Comparison of ENCODE assay signal across 28 mouse cellular contexts in the genomic region with DNA sequence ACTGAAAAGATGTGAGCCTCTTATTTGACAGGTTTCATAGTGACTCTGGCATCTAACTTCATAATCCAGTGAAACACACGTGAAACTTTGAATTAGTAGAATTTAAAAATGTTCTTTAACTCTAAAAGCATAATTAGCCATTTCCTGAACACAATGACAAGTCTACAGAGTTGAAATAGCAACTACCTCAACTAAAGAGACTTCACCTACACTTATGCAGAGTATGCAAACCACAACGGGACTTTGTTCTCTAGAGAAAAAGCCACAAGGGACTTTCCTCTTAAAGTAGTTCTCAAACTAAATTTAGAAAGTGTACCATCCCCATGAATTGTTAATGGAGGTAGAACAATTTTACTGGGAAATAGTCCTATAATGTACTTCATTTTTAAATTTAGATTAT.
DNase-seq lines count a peak whose midpoint lies in the region; ATAC-seq lines count a peak whose summit lies in the region.
"Had no signal": no experiment of that assay in that cellular context is flagged by ENCODE, and none has a peak within 500 bp of the region (broad histone marks: within the 10 kb centered on the region; RNA-seq: fewer than 3 reads in every experiment).

No protein-coding gene starts in this region.

- no peaks in the 10 kb centered on the region for H3K36me3 ChIP-seq in kidney, embryonic 15.5 days
- H3K36me3 ChIP-seq: embryonic facial prominence, embryonic 12.5 days; embryonic facial prominence, embryonic 15.5 days; heart, embryonic 12.5 days; heart, embryonic 15.5 days; hindbrain, embryonic 10.5 days; hindbrain, embryonic 13.5 days had no signal

- H3K4me2 ChIP-seq in kidney, embryonic 15.5 days = no peak overlapping the region
- H3K4me2 ChIP-seq: embryonic facial prominence, embryonic 12.5 days; embryonic facial prominence, embryonic 15.5 days; heart, embryonic 12.5 days; heart, embryonic 15.5 days; hindbrain, embryonic 13.5 days had no signal

- ATAC-seq in activated CD4-positive, CD25-positive, alpha-beta regulatory T cell, adult 4 months = peak; percentile 79
- no peak for ATAC-seq in kidney, embryonic 15.5 days (replicated peaks; ENCODE audit: low FRiP score)
- ATAC-seq in cerebellum, adult (ENCODE audit: insufficient number of reproducible peaks, low FRiP score, low TSS enrichment) = no peak
- ATAC-seq: forebrain, embryonic 14.5 days; forebrain, postnatal 0 days; hindbrain, embryonic 16.5 days; intestine, postnatal 0 days had no signal

- no peaks in the 10 kb centered on the region for H3K4me1 ChIP-seq in kidney, embryonic 15.5 days

- DNase-seq in CD4-positive, CD25-positive, alpha-beta regulatory T cell, adult 2 months (ENCODE audit: low read depth, low spot score) = peak; percentile 43
- peak; percentile 13 for DNase-seq in naive thymus-derived CD4-positive, alpha-beta T cell, adult 2 months (ENCODE audit: low read depth)
- no peak for DNase-seq in urinary bladder, postnatal 25 days (ENCODE audit: low spot score)
- DNase-seq: adrenal gland, postnatal 10 days; adrenal gland, postnatal 36 days; B cell, adult 2 months; cerebellum, adult 11-12 months; cerebellum, adult 8-10 months; cerebellum, postnatal 14 days; forebrain, postnatal 0 days; gastrocnemius, adult 2 months; gastrocnemius, postnatal 14 days; heart, adult 11 months; heart, postnatal 10 days; heart, postnatal 36 days; kidney, adult 2 months had no signal

- H3K9ac ChIP-seq in kidney, embryonic 15.5 days = no peak overlapping the region
- H3K9ac ChIP-seq: embryonic facial prominence, embryonic 12.5 days; embryonic facial prominence, embryonic 15.5 days; forebrain, postnatal 0 days; heart, embryonic 12.5 days; heart, embryonic 15.5 days; hindbrain, embryonic 13.5 days had no signal

- 80% methylated on average over 2 of the region's 2 CpGs for WGBS in kidney, embryonic 15.5 days

- H3K27me3 ChIP-seq in kidney, embryonic 15.5 days = no peaks in the 10 kb centered on the region
- H3K27me3 ChIP-seq: embryonic facial prominence, embryonic 12.5 days; embryonic facial prominence, embryonic 15.5 days; heart, embryonic 12.5 days; heart, embryonic 15.5 days; hindbrain, embryonic 13.5 days had no signal

- H3K4me3 ChIP-seq in kidney, embryonic 15.5 days (replicated peaks) = no peak overlapping the region
- H3K4me3 ChIP-seq: embryonic facial prominence, embryonic 12.5 days; embryonic facial prominence, embryonic 15.5 days; gastrocnemius, adult 2 months; heart, embryonic 12.5 days; heart, embryonic 15.5 days; hindbrain, embryonic 10.5 days; hindbrain, embryonic 13.5 days had no signal

- H3K9me3 ChIP-seq in kidney, embryonic 15.5 days (replicated peaks) = no peaks in the 10 kb centered on the region
- H3K9me3 ChIP-seq: embryonic facial prominence, embryonic 12.5 days; embryonic facial prominence, embryonic 15.5 days; heart, embryonic 12.5 days; heart, embryonic 15.5 days; hindbrain, embryonic 10.5 days; hindbrain, embryonic 13.5 days had no signal

- no peak overlapping the region for H3K27ac ChIP-seq in kidney, embryonic 15.5 days
- H3K27ac ChIP-seq: embryonic facial prominence, embryonic 12.5 days; embryonic facial prominence, embryonic 15.5 days; gastrocnemius, adult 2 months; heart, embryonic 15.5 days; hindbrain, embryonic 10.5 days; hindbrain, embryonic 13.5 days had no signal
